Mouse (Mus musculus): Measurements from ENCODE around the gene Saxo1. TPM values are rescaled to one million over a fixed set of nuclear protein-coding genes. Genes with fewer than 3 reads are reported as not detected.
A peak's percentile ranks its signal among the peaks of the same experiment; 100 is the strongest.

The Saxo1 gene
- polyA plus RNA-seq, 1 experiment from 2014 or later, result not detected

DNA sequence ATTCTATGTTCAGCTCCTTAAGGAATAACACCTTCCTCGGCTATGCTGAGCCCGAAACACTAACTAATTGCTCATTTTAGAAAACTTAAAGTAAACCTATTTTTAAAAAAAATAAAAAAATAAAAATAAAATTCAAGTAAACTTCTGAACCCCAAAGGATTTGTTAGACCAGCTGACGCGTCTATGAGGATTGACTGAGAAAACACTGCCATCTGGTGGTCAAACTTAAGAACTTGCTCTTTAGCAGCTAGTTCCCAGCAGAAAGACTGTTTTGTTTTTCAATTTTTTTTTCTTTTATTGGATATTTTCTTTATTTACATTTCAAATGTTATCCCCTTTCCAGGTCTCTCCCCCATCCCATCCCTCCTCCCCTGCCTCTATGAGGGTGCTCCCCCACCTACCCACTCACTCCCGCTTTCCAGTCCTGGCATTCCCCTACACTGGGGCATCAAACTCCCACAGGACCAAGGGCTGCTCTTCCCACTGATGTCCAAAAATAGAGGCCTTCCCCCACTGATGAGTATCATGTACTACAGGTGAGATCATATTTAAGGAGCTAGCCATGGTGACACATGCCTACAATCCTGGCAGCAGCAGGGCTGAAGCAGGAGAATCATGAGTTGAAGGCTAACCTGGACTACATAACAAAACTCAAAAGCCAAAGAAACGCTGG lies 3.0 kb downstream of the Saxo1 start:
- Histone ChIP-seq H3K4me1 (no peaks in the 10 kb centered on the region), H3K4me3 (no peak overlapping the region), H3K27me3 (no peaks in the 10 kb centered on the region), H3K4me2 (replicated peaks) (no peak overlapping the region), H3K27ac (no peak overlapping the region), H3K9me3 (replicated peaks) (no peaks in the 10 kb centered on the region), H3K9ac (no peak overlapping the region), H3K36me3 (no peaks in the 10 kb centered on the region)
- WGBS, result 26% methylated on average over 6 of the region's 6 CpGs
- no peak; the same call in 1 of the 2 replicates for ATAC-seq (ENCODE audit: low FRiP score)

DNA sequence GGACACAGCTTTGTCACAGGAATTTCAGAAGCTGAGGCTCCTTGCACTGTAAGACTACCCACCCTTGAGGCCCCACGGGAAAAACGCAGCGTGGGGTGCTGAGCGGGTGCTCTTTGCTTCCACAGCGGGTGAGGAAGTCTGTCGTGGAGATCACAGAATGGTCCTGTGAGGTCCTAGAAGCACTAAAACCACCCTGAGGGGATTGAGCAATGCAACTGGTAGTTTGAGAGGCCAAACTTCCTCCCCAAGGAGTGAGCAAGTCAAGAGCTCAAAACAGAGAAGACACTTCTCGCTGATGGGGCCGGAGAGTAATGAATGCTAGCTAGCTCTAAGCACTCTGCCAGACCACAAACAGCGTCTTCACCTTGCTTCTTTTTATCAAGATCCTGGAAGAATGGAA lies 9.8 kb downstream of the Saxo1 start:
- Histone ChIP-seq H3K27me3 (no peaks in the 10 kb centered on the region), H3K4me2 (replicated peaks) (no peak overlapping the region), H3K4me1 (peaks cover 3% of the 10 kb centered on the region; the same call in 1 of the 2 replicates), H3K27ac (no peak overlapping the region), H3K9me3 (replicated peaks) (no peaks in the 10 kb centered on the region), H3K9ac (no peak overlapping the region), H3K4me3 (no peak overlapping the region), H3K36me3 (no peaks in the 10 kb centered on the region)
- 89% methylated on average over 9 of the region's 9 CpGs for WGBS
- no peak for ATAC-seq (ENCODE audit: low FRiP score)

DNA sequence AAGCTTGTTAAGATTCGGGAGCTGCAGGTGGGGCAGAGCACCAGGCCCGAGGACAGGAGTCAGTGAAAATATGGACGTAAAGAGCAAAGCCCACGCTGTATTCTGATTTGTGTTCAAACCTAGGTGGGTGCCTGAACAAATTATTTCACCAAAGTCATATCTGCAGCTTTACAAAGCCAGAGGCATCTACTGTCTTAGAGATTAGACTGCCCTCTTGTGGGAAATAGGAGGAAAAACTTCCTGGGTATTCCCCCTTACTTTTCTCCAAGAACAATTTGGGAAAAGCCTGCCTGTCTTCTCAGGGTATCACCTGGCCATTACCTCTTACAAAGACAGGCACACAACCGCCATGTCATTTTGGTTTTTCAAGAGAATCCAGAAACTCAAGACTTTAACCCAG lies 12.5 kb downstream of the Saxo1 start:
- H3K27ac ChIP-seq, result no peak overlapping the region

DNA sequence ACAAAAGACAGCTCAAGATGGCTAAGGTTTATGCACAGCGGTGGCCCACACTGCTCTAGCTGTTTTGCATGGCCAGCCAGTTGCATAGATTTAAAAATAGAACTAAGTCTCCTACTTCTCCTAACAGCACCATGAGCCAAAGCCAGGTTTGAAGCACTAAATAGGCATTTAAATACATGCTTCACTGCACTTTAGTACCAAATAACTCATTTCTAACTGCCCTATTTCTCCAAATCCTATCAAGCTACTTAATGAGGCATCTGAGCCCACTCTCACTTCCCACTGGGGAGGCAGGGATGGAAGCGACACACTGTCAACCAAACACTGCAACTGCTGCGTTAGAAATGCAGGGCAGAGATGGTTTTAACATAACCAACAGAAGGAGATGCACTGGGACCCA lies 14.1 kb downstream of the Saxo1 start:
- H3K4me3 ChIP-seq, result no peak overlapping the region
- H3K27ac ChIP-seq, result peak overlapping the region; percentile 12; the same call in 1 of the 2 replicates
- no peaks in the 10 kb centered on the region for H3K27me3 ChIP-seq
- H3K4me2 ChIP-seq (replicated peaks), result no peak overlapping the region
- no peak overlapping the region for H3K9ac ChIP-seq
- H3K9me3 ChIP-seq (replicated peaks), result no peaks in the 10 kb centered on the region
- peaks cover 3% of the 10 kb centered on the region; the same call in 1 of the 2 replicates for H3K4me1 ChIP-seq
- H3K36me3 ChIP-seq, result no peaks in the 10 kb centered on the region
- peak; percentile 50 for ATAC-seq (ENCODE audit: low FRiP score)
- 66% methylated on average over 3 of the region's 3 CpGs for WGBS

More for the DNA sequence above, 12.5 kb downstream of the Saxo1 start:
- no peaks in the 10 kb centered on the region for H3K36me3 ChIP-seq
- no peak overlapping the region for H3K4me2 ChIP-seq (replicated peaks)
- H3K9me3 ChIP-seq (replicated peaks), result no peaks in the 10 kb centered on the region
- no peaks in the 10 kb centered on the region for H3K27me3 ChIP-seq
- no peak for ATAC-seq (ENCODE audit: low FRiP score)
- H3K9ac ChIP-seq, result no peak overlapping the region
- no peak overlapping the region for H3K4me3 ChIP-seq
- H3K4me1 ChIP-seq, result peaks cover 3% of the 10 kb centered on the region; the same call in 1 of the 2 replicates
- 60% methylated on average over 5 of the region's 5 CpGs for WGBS

DNA sequence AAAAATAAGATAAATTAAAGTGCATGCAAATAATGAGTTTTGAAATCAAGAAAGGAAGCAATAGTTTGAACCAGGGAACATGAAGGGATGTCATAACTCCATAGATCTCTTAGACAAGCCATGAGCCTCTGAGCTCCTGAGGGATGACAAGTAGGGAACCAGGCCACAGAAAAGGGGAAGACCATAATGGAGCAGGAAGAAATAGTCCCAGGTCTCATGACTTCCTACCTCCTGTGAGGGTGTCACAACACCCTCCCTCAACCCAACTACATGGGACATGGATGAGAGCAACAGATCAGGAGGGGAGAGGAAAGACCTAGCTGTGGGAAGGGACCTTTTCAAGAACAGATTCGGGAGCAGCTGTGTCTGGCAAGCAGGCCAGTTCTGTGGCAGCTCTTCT lies 16.6 kb downstream of the Saxo1 start:
- Histone ChIP-seq H3K4me3 (no peak overlapping the region), H3K27ac (no peak overlapping the region), H3K4me2 (replicated peaks) (no peak overlapping the region), H3K4me1 (peaks cover 3% of the 10 kb centered on the region; the same call in 1 of the 2 replicates), H3K27me3 (no peaks in the 10 kb centered on the region), H3K36me3 (no peaks in the 10 kb centered on the region), H3K9me3 (replicated peaks) (no peaks in the 10 kb centered on the region), H3K9ac (no peak overlapping the region)
- 80% methylated on average over 1 of the region's 1 CpGs for WGBS
- ATAC-seq (ENCODE audit: low FRiP score), result no peak

DNA sequence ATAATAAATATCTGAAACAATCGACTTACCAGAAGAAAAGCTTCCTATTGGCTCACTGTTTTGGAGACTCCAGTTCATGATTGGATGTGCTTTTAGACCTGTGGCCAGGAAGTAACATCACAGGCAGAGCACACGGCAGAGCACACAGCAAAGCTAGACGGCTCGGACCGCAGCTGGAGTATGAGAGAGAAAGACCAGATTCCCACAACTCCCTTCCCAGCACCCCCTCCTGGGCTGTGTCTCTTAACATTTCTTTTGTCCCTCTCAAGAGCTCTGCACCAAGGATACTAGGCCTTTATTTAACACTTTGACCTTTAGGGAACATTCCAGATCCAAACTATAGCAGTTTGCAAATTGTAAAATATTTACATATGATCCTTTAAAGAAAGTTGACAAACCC lies 19.2 kb downstream of the Saxo1 start:
- Histone ChIP-seq H3K9me3 (replicated peaks) (no peaks in the 10 kb centered on the region), H3K4me2 (replicated peaks) (no peak overlapping the region), H3K27ac (no peak overlapping the region), H3K4me1 (peaks cover 3% of the 10 kb centered on the region; the same call in 1 of the 2 replicates), H3K36me3 (no peaks in the 10 kb centered on the region), H3K4me3 (no peak overlapping the region), H3K27me3 (no peaks in the 10 kb centered on the region), H3K9ac (no peak overlapping the region)
- ATAC-seq (ENCODE audit: low FRiP score), result no peak
- WGBS, result 92% methylated on average over 5 of the region's 5 CpGs

DNA sequence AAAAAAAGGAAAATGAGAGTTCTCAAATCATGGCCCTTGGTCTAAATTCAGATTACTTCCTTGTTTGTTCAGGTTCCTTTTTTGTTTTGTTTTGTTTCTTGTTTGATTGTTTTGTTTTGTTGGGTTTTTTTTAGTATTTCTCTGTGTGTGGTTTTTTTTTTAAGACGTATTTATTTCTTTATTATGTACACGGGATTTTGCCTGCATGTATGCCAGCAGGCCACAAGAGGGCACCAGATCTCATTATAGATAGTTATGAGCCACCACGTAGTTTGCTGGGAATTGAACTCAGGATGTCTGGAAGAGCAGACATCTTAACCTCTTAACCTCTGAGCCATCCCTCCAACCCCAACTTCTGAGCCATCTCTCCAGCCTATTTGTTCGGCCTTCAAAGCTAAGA lies 20.2 kb downstream of the Saxo1 start:
- WGBS, result 50% methylated on average over 4 of the region's 4 CpGs
- Histone ChIP-seq H3K4me1 (no peaks in the 10 kb centered on the region), H3K9me3 (replicated peaks) (no peaks in the 10 kb centered on the region), H3K27ac (no peak overlapping the region), H3K9ac (no peak overlapping the region), H3K27me3 (no peaks in the 10 kb centered on the region), H3K4me2 (replicated peaks) (no peak overlapping the region), H3K36me3 (no peaks in the 10 kb centered on the region), H3K4me3 (no peak overlapping the region)
- no peak for ATAC-seq (ENCODE audit: low FRiP score)

DNA sequence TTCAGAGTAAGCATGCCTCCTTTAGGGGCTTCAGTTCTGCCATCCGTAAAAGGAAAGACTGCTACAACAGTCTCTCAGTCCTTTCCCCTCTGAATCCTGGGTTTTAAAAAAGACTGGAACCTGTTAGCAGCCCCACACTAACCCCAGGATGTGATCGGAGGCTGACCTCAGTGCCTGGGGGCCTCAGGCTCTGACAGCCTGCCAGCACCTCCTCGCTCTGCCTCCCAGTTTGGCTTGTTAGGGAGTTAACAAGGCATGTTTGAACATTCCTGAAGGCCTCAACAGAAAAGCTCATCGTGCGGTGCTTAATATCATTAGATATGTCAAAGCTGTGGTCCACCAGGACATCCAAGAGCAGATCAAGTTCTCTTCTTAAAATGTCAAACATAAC lies 24.0 kb downstream of the Saxo1 start:
- no peaks in the 10 kb centered on the region for H3K27me3 ChIP-seq
- H3K36me3 ChIP-seq, result no peaks in the 10 kb centered on the region
- WGBS, result 64% methylated on average over 5 of the region's 5 CpGs
- no peak overlapping the region for H3K4me3 ChIP-seq
- no peak overlapping the region for H3K4me2 ChIP-seq (replicated peaks)
- no peak overlapping the region for H3K9ac ChIP-seq
- no peaks in the 10 kb centered on the region for H3K9me3 ChIP-seq (replicated peaks)
- ATAC-seq (ENCODE audit: low FRiP score), result no peak
- H3K27ac ChIP-seq, result no peak overlapping the region
- no peaks in the 10 kb centered on the region for H3K4me1 ChIP-seq

DNA sequence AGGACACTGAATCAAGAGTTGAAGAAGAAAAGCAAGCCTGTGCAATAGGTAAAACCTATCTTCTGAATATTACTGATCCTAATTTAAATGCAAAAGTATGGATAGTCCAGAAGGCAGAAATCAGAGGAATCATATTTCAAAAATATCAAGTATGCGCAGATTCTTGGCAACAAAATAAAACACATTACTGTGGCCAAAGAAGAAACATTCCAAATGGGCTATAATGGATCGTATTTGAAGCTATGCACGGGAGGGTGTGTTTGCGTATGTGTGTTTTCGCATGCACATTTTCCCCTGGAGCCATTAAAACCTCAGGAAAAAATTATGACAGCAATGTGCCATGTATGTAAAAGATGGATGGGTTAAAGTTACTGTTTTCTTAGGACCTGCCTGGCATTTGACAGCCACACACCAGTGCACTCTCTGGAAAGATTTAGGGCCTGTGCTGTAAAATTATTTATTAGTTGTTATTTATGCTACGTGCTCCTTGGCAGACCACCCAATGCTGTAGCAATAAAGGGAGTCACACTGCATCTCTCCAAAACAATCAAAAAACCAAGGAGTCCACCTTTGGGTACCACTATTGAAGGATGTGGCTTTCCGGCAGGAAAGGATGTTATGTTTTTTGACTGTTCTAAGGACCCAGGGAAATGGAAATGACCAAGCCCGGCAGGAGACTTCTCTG lies 24.6 kb downstream of the Saxo1 start:
- Histone ChIP-seq H3K36me3 (no peaks in the 10 kb centered on the region), H3K4me3 (no peak overlapping the region), H3K27ac (no peak overlapping the region), H3K27me3 (no peaks in the 10 kb centered on the region), H3K9me3 (replicated peaks) (no peaks in the 10 kb centered on the region), H3K4me2 (replicated peaks) (no peak overlapping the region), H3K4me1 (no peaks in the 10 kb centered on the region), H3K9ac (no peak overlapping the region)
- no peak for ATAC-seq (ENCODE audit: low FRiP score)
- WGBS, result 79% methylated on average over 8 of the region's 8 CpGs

DNA sequence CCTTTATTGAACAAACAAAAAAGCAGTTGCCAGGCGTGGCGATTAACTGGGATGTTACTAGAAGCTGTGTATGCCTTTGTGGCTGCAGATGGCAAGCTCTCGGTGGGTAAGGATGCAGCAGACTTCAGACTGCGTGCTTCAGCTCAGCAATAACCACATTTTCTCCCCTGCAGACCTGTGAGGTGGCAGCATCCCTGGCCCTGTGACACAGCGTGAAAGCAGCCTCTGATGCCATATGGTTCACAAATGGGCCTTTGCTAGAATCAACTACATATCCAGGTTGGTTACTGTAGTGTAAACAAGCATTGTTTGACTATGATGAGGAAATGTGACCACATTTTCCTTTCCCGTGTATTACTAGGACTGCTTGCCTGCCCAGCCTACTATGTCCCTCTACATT lies 29.0 kb downstream of the Saxo1 start:
- Histone ChIP-seq H3K9ac (no peak overlapping the region), H3K4me2 (replicated peaks) (no peak overlapping the region), H3K4me1 (no peaks in the 10 kb centered on the region), H3K4me3 (no peak overlapping the region), H3K36me3 (no peaks in the 10 kb centered on the region), H3K9me3 (replicated peaks) (no peaks in the 10 kb centered on the region), H3K27me3 (no peaks in the 10 kb centered on the region), H3K27ac (no peak overlapping the region)
- WGBS, result 73% methylated on average over 6 of the region's 6 CpGs
- no peak for ATAC-seq (ENCODE audit: low FRiP score)

DNA sequence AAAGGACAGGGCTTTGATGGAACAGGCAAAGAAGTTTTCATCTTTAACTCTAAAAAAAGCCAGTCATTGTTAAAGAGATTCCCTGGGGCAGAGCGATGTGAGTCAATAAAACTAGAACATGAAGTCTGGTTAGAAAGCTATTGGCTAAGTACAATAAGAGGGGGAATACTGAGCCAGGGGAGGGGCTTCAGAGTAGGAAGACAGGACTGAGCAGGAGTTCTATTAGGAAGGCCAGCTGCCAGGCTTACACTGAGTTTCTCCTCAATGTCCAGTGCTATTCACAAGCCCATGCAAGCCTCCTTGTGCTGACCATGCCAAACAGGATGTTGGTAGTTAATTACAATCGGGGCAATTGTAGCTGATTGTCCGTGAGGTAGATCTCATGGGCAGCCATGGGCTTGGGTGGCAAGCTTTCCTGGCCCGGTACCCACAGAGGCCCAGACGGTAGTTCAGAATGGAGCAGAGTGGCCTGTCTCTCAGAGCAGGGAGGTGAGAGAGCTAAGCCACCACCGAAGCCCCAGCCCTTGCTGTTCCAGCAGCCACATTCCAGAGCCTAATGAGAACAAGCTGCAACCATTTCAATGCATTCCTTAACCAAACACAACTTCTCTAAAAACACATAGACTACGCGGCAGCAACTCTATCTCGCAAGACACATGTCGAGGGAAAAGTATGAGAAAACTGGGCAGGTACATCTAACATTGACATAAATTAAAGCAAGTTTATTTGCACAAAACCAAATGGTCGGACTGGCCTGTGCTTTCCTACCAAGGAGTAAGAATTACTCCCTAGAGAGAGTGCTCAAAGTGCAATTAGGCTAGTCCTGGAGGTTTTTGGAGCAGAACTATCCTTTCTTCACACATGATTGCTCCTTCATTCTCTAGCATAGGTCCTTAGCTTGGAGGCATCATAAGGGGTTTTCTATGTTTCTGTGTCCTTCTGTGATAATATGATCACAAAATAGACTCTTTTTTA lies 30.7 kb downstream of the Saxo1 start:
- Histone ChIP-seq H3K4me2 (replicated peaks) (no peak overlapping the region), H3K4me3 (no peak overlapping the region), H3K27me3 (no peaks in the 10 kb centered on the region), H3K36me3 (no peaks in the 10 kb centered on the region), H3K9me3 (replicated peaks) (no peaks in the 10 kb centered on the region), H3K27ac (no peak overlapping the region), H3K4me1 (no peaks in the 10 kb centered on the region), H3K9ac (no peak overlapping the region)
- 68% methylated on average over 11 of the region's 11 CpGs for WGBS
- no peak for ATAC-seq (ENCODE audit: low FRiP score)

DNA sequence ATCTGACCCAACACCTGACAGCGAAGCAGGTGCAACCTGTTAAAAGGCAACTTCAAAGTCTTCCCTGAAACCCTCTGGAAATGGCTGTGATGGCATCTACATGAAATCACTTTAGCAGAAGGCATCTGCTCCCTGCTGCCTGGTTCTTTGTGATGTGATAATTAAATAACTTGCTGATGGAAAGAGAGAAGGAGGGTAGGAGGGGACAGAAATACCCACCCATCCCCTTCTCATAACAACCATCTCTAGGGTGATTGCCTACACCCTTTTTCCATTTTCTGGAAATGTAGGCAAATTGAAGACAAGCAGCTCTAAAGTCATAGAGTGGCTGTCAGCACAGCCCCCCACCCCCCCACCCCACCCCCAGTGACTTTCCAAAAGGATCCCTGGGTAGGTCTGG lies 33.6 kb downstream of the Saxo1 start:
- WGBS, result 95% methylated on average over 1 of the region's 1 CpGs

More for the DNA sequence above, 33.6 kb downstream of the Saxo1 start:
- ATAC-seq (ENCODE audit: low FRiP score), result no peak
- Histone ChIP-seq H3K36me3 (no peaks in the 10 kb centered on the region), H3K27ac (no peak overlapping the region), H3K9ac (no peak overlapping the region), H3K4me1 (no peaks in the 10 kb centered on the region), H3K27me3 (no peaks in the 10 kb centered on the region), H3K4me3 (no peak overlapping the region), H3K4me2 (replicated peaks) (no peak overlapping the region), H3K9me3 (replicated peaks) (no peaks in the 10 kb centered on the region)

Data from hindbrain, embryonic 12.5 days (tissue).